Mouse (Mus musculus): ENCODE measurements around the gene Nfatc2.

Gene Nfatc2

DNA sequence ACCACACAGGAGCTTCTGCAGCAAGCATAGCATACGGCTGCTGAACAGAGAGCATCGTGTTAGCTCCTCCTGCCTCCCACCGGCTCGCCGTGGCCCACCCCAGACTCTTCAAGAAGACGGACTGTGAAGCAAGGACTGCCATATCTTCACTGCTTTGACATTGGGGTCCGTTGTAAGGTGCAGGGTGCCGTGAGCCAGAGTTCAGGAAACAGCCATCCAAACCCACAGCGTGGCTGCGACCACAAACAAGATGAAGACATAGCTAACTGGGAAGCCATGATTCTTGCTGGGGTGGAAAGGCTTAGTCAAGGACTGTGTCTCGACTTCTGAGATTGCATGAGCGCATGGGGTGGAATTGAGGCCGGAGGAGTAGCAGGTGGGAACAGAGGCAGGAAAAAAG is 111.5 kb downstream of the Nfatc2 start:
- no peak for DNase-seq (ENCODE audit: low read depth, low spot score)

DNA sequence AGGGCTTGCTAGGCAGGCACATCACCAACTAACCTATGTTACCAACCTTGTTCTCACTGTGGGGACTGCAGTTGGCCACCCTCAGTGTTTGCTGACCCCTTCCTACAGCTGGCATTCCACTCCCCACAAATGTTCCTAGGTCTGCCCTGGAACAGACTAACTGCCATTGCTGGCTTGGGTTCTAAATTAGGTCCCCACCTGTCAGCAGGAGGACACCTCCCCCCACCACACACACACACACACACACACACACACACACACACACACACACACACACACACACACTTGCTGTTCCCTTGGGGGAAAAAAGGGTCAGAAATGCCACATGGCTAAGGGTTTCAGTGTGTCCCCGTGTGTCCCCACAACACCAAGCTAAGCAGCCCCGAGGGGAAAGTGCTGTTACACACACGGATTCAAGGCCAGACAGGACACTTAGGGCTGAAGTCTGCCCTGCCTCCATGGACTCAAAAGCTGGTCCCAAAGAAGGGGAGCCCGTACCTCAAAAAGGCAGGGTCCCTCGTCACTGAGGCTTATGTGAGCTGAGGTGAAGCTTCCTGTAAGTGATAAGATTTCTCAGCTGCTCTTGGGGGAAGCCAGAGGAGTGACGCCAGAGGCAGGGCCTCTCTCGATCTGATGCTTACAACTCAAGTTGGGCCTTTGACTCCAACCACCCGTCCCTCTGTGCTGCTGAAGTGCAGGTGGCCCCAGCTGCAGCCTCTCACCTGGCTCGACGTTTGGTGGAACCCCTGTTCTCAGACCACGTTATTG is 113.1 kb downstream of the Nfatc2 start:
- no peak for DNase-seq (ENCODE audit: low read depth, low spot score)

DNA sequence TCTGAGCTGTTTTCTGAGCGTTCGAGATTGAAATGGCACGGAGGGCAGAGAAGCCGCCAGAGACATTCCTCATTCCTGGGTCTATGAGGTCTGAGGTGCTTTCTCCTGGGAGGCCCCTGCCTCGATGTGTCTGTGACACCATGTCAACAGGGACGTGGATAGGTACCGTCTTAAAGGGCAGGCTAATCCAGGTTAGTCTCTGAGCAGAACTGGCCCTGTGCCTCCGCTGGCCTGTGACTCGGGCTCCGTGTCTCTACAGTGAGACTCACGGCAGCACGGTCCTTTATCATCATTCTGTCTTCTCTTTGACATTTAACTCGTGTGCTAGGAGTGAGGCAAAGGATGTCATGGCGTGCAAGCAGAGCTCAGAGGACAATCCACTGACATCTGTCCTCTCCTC is 120.3 kb downstream of the Nfatc2 start:
- DNase-seq (ENCODE audit: low read depth, low spot score): no peak

DNA sequence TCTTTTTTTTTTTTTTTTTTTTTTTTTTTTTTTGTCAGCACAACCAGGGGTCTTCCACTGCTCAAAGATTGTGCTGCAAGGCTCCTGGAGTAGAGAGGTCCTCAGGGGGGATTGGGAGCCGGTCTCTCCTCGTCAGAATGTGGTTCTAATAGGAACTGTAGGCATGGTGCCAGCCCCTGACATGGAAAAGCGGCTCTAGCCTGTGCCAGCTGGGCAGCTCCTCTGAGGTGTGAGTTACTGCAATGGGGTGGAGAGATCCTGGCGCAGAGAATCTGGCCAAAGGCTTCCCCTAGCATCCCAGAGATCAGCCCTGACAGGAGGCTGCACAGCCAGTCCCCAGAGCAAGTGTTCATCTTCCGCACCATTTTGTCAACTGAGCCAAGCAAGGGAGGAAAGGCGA is 120.8 kb downstream of the Nfatc2 start:
- DNase-seq (ENCODE audit: low read depth, low spot score): no peak

DNA sequence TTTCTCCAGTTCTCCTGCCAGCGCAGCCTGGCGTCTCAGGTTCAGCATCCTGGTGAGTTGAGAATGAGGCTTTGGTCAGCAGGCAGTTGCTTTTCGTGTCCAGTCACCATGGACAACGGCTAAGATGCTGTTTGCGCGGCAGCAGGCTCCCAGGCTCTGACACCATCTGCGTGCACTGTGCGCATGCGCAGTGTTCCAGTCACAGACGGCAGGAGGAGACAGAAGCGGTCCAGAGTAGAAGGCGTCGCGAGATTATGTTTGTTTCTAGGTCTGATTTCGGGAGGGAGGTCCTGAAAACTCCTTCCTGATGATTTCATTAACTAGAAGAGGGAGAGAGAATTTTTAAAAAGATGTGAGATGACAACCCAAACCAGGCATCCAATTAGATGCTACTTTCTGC is 121.5 kb downstream of the Nfatc2 start:
- no peak for DNase-seq (ENCODE audit: low read depth, low spot score)

DNA sequence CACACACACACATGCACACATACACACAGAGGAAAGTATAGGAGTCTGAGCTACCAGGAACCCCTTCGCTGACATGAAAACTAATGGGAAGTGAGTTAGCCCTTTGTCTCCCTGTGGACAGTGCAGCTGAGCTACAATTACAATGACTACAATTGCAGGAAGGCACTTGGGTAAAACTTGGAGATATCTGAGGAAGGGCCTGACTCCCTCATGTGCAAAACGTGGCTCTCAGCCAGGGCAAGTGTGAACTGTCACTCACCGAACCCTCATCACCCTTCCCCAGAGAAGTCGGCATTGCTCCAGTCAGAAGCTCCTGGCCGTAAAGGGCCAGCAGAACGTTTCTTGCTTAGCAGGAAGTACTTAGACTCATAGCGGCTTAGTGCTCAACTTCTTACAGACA is 123.0 kb downstream of the Nfatc2 start:
- no peak for DNase-seq (ENCODE audit: low read depth, low spot score)

DNA sequence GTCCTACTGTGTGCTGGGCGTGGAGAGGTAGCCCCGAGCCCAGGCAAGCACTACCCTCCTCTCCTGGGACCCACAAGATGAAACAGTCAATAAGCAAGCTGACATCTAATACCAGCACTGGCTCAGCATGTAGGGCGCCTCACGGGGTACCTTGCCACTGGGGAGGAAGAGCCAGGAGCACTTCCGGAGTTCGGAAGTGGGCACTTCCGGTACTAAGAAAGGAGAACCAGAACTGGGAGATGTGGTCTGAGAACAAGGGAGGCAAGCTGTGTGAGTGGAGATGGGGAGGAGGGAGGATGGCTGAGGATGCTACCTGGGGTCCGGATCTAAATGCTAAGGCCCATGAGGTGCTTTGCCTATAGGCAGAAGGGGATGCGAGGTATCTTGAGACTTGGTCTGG is 128.0 kb downstream of the Nfatc2 start:
- no peak for DNase-seq (ENCODE audit: low read depth, low spot score)

DNA sequence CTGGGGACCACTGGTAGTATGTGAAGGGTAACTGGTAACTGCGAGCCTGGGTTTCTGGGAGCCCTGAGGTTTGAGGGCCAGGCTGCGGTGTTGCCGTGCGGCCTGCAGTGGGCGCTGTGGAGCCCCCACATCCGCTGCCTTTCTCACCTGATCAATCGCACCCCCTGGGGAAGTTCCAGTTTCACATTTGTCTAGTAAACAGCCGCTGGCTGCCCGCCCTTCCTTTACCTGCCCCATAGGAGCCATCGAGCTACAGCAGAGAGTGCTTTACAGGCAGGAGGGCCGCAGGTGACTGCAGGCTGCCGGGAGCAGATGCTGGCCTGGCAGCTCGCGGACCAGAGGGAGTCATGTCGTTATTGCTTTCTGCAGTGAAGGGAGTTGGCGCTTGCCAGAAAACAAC is 128.6 kb downstream of the Nfatc2 start:
- peak; percentile 62 for DNase-seq (ENCODE audit: low read depth, low spot score)

DNA sequence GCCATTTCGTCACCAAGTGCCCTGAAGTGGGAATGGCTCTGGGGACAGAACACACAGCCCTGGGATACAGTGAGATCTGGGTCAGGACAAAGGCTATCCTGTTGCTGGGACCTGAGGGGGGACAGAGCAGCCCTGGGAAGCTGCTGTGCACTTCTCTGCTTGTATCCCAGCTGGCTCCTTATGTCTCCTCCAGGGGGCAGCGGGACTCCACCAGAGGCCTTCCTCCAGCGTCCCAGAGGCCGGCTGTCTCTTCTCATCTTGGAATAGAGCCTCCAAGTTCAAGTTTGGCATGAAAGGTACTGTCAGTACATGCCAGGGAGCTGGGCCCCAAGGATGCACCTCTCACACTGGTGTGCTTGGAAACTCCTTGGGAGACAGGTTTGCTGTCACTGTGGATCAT is 132.4 kb downstream of the Nfatc2 start:
- DNase-seq (ENCODE audit: low read depth, low spot score): peak; percentile 54

DNA sequence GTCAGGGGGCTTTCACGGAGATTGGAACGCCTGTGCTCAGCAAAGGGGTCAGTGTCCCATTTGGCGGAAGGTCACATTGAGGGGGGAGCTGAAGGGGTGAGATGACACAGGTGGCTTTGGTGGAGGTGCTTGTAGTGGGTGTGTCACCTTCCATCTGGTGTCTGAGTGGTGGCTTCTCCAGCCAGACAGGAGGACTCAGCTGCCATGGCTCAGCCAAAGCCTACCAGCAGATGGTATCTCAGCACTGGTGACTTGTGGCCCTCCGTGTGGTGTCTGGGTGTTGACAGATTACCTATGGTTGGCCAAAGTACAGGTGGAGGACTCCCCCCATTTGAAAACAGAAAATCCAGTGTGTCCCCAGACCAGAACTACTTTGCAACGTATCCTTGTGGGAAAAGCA is 134.3 kb downstream of the Nfatc2 start:
- no peak for DNase-seq (ENCODE audit: low read depth, low spot score)

DNA sequence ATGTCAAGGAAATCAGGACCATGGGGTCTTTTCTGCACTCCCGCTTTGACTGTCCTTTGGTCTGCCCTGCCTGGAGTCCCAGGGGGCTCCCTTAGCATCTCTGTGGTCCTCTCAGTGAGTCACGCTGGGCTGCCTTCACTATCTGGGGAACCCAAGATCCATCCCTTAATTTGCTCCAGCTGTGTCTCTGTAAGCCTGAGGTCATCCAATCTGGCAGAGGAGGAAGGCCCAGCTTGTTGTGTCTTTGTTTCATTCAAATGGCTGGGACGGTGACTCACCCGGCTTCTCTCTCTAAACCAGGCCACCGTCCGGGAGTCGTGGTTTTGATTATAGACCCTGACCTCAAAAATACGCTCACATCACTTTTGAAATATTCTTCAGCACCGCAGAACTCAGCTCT is 135.4 kb downstream of the Nfatc2 start:
- DNase-seq (ENCODE audit: low read depth, low spot score): no peak

DNA sequence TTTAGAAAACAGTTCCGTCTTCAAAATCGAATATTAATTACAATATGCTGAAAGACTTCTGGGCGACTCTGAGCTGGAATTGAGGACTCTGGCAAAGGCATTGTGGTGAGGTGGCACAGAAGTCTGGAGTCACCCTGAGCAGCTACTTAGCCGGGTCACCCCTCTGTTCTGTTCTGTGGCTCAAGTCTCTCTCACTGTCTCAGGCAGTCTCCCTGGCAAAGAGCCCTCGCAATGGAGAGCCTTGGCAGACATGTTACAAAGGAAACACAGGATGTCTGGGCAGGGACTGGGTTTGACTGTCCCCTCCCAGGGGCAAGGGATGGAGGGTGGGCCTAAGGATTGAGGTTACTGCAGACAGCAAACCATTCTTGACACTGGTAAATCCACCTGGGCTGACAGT is 135.8 kb downstream of the Nfatc2 start:
- DNase-seq (ENCODE audit: low read depth, low spot score): no peak

DNA sequence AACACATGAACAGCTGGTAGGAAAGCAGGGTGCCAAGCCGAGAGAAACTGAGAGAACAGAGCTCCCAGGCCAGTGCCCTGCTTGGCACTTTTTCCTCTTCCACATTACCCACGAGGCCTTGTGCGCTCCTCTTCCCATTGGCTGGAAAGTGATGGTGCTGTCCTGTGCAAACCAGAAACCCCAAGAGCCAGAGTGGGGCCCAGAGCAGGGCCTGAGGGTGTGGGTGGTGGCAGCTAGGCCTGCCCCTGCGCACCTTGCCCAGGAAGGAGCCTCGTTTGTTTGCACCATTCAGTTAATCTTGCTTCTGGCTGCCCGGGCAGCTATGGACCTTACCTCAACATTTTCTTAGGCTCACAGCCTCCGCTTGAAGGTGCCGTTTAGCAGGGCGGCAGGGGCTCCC is 139.6 kb downstream of the Nfatc2 start:
- DNase-seq (ENCODE audit: low read depth, low spot score): no peak

DNA sequence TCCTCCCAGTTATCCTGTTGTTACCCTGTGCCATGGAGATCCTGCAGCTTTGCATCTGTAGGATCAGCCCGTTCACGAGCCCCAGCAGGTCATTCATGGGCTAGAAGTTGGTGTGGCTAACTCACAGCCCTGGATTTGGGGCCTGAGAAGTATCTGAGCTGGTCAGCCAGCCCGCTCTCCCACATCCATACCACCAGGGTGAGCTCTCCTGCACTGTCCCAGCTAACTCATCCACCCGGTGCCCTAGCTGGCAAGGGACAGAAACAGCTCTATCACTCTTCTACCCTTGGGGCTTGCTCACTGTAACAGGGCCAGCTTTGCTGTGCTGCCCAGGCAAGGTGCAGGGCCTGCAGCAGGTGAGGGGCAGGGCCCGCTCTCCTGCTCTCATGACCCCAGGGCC is 141.8 kb downstream of the Nfatc2 start:
- DNase-seq (ENCODE audit: low read depth, low spot score): no peak

DNA sequence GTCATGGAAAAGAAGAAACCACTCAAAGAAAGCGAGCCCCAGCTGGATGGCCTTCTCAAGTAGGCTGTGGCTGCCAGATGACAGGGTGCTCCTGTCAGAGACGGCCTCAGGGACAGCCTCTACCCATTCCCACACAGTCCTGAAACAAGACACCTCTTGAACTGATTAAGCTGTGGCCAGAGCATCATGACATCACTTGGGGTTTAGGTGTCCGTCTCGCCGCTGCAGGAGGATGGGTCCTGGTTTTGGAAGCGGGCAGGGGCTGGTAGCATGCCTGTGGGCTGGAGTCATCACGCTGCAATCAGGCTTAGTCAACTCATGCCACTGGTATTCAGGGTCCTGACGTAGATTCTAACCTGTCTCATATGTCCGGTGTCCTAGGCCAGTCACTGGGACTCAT is 142.9 kb downstream of the Nfatc2 start:
- no peak for DNase-seq (ENCODE audit: low read depth, low spot score)

DNA sequence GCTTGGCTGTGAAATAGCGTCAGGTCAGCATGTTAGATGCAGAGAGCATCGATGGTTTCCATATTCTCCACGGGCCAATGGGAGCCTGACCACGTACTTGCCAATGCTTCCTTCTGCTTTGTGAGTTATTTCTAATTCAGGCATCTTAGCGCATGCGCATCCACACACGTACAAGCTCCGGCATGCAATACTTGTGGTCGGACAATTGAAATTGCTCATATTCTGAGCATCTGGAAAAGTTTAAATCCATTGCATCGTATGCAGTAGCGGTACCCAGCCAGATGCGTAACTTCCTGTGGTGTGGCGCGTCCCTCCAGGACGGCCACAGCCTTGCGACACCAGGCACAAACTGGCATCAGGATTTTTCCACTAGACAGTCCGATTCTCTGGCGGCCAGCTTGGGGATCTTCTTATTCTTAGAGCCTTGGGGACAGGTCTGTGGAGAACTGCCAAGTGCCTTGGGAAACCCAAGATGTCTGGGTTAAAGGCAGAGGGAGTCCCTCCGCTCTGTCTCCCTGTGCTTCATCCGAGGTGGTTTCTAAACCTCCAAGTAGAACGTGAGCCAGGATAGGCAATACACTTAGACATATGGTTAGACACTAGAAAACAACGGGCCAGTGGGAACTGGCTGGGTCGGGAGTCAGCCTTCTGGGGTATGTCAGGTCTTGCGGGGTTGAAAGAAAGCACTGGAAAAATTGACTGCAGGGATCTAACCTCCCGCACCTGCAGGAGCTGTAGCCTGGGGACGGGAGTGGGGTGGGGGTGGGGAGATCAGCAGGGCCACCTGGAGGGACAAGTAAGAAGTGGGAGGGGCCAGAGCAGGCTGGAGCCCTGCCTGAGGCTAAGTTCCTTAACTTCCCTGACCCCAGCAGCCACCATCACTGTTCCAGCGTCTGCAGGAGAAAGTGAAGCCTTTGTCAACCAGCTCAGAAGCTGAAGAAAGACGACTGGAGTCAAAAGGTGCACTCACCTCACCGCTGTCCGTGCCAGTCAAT is 149.4 kb downstream of the Nfatc2 start:
- peak; percentile 51 for DNase-seq (ENCODE audit: low read depth, low spot score)

DNA sequence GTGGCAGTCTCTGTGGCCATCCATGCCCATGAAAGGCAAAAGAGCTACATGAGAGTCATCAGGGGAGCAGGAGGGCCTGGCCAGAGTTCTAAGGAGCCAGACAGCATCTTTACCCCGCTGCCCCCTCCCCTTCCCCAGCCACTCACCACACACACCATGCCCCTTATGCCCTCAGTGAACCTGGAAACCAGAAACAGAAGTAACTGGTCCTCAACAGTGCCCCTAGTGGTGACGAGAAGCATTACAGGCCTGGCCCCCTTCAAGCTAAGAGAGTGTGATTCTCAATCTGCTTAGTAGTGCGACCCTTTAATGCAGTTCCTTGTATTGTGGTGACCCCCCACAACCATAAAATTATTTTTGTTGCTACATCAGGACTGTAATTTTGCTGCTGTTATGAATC is 150.5 kb downstream of the Nfatc2 start:
- DNase-seq (ENCODE audit: low read depth, low spot score): peak; percentile 68

DNA sequence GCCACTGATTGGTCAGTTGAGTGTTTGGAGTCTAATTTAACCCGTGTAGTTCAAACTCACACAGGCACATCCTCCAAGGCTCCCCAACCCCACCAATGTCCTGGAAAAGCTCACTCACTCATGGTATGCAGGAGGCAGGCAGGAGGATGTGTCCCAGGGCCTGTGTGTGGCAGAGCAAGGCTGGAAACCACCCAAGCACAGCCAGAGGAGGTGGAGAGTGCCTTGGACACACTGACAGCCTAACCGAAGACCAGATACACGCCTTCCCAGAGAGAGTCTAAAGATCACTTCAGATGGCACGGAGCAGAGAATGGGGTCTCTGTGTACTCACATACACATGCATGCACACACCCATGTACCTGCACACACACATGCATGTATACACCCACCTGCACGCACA is 153.4 kb downstream of the Nfatc2 start:
- no peak for DNase-seq (ENCODE audit: low read depth, low spot score)

DNA sequence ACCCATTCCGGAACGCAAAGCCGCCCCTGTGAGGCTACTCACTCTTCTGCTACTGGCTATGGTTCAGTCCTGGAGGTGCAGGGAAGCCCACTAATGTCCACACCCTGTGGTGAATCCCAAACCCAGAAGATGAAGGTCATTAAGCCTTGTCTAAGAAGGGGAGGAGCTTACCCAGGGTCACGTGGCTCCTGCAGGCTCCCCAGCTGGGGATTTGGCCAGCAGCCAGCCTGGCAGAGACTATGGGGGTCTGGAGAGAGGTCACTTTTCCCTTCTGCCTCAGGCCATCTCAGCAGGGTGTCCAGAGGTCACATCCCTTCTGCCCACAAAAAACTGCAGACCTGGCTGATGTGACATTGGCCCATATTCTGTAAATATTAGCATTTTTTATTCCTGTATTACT is 153.9 kb downstream of the Nfatc2 start:
- DNase-seq (ENCODE audit: low read depth, low spot score): no peak

DNA sequence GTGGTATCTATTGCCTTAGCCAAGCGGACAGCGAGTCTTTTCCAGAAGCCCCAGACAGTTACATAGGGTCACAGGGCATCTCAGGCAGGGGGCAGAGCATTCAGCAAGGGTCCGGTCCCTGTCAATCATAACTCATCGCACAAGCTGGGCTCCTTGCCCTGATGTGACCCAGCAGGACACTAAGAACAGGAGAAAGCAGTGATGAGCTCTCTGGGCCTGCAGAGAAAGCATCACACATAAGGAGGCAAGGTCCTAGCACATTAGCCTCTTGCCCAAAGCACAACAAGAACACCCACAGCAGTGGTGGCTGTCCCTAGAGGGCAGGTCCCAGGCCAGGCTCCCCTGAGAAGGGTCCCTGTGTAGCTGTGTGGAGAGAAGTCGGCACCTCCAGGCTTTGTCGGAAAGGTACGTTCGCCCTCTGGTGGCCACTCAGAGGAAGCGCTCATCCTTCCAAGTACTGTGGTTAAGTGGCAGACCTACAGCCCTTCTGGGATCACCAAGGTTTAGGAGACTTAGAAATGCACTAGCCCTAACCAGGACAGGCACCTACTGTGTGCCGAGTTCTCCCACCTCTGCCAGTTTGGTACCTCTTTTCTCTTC is 156.1 kb downstream of the Nfatc2 start:
- peak; percentile 74 for DNase-seq (ENCODE audit: low read depth, low spot score)

DNA sequence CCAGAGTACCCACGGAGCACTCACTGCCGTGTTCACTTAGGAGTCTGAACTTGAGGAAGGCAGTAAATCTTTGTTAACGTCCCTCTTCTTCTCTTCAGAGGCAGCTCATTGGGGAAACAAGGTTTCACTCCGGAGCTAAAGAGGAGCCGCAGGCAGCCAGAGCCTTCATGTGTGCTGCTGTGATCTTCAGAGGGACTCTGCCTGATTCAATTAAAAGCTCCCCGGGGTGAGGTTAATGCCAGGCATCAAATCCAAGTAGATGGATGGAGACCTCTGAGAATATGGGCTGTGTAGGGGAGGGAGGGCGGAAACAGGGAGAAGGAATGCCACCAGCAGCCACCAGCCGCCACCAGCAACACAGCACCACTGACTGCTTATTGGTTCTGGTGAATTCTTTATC is 157.3 kb downstream of the Nfatc2 start:
- no peak for DNase-seq (ENCODE audit: low read depth, low spot score)

DNA sequence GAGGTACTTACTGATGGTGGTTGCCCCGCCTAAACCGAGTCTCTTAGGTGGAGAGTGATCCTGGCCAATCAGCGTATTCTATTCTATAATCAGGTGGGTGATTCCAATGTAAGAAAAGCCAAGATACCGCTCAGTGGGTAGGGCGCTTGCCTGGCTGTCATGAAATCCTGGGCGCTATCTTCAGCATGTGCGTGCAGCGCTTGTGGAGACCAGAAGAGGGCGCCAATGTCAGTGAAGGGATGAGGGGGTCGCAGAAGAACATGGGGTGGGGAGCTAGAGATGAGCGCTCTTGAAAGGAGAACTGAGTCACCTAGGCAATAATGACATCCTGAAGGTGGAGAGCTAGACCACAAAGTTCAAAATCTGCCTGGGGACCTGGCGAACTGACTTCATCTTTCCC is 160.0 kb downstream of the Nfatc2 start:
- DNase-seq (ENCODE audit: low read depth, low spot score): no peak
